Mouse (Mus musculus) liver, adult (tissue): ENCODE measurements around the gene Rnaseh1.

ENCODE experiments used
- GATA4 ChIP-seq: IDR thresholded peaks from 2 replicates; pipeline ENCODE4 v1.6.1; 2014; ENCODE audit warnings: mild to moderate bottlenecking, low read length; ENCODE audit not compliant: insufficient replicate concordance

Gene Rnaseh1

GRCm38 (mm10) chr12:28694231-28694630 is 44.8 kb downstream of the Rnaseh1 start:
- TF ChIP-seq GATA4 = no peak

GRCm38 (mm10) chr12:28694776-28695175 is 45.4 kb downstream of the Rnaseh1 start:
- TF ChIP-seq GATA4 = no peak

GRCm38 (mm10) chr12:28697821-28698595 is 48.6 kb downstream of the Rnaseh1 start:
- TF ChIP-seq GATA4 = no peak

- TF ChIP-seq GATA4 = no peak
These were observed 49.7 kb downstream of the Rnaseh1 start for GRCm38 (mm10) chr12:28699086-28699485.

GRCm38 (mm10) chr12:28699656-28700055 is 50.3 kb downstream of the Rnaseh1 start:
- TF ChIP-seq GATA4 = no peak

GRCm38 (mm10) chr12:28700101-28700511 is 50.7 kb downstream of the Rnaseh1 start:
- TF ChIP-seq GATA4 = no peak

- no peak for TF ChIP-seq GATA4
These were observed 51.2 kb downstream of the Rnaseh1 start for GRCm38 (mm10) chr12:28700561-28701025.

GRCm38 (mm10) chr12:28701302-28701701 is 51.9 kb downstream of the Rnaseh1 start:
- TF ChIP-seq GATA4 = no peak

GRCm38 (mm10) chr12:28704381-28704780 is 55.0 kb downstream of the Rnaseh1 start:
- no peak for TF ChIP-seq GATA4

- no peak for TF ChIP-seq GATA4
These were observed 55.8 kb downstream of the Rnaseh1 start for GRCm38 (mm10) chr12:28705204-28705603.

GRCm38 (mm10) chr12:28708154-28708553 is 58.8 kb downstream of the Rnaseh1 start:
- no peak for TF ChIP-seq GATA4
